Mouse (Mus musculus) layer of hippocampus, adult 8-10 months (tissue): ENCODE results near the gene Ppara. TPM values are rescaled to one million over a fixed set of nuclear protein-coding genes. Genes with fewer than 3 reads are reported as not detected.

Experiments
- DNase-seq, 2 experiments: peaks; one replicate each; pipeline ENCODE4 v3.0.0; 2022; ENCODE audit warnings: low spot score in 2 of 2
- total RNA-seq, 4 experiments: library from RNA; stranded (reverse); gene quantifications; 2 replicates each; pipeline ENCODE4 v1.2.4; 2022

Gene Ppara
- total RNA-seq, 4 experiments from 2014 or later, result 2.8 to 5.1 (median 4.2) TPM

DNA sequence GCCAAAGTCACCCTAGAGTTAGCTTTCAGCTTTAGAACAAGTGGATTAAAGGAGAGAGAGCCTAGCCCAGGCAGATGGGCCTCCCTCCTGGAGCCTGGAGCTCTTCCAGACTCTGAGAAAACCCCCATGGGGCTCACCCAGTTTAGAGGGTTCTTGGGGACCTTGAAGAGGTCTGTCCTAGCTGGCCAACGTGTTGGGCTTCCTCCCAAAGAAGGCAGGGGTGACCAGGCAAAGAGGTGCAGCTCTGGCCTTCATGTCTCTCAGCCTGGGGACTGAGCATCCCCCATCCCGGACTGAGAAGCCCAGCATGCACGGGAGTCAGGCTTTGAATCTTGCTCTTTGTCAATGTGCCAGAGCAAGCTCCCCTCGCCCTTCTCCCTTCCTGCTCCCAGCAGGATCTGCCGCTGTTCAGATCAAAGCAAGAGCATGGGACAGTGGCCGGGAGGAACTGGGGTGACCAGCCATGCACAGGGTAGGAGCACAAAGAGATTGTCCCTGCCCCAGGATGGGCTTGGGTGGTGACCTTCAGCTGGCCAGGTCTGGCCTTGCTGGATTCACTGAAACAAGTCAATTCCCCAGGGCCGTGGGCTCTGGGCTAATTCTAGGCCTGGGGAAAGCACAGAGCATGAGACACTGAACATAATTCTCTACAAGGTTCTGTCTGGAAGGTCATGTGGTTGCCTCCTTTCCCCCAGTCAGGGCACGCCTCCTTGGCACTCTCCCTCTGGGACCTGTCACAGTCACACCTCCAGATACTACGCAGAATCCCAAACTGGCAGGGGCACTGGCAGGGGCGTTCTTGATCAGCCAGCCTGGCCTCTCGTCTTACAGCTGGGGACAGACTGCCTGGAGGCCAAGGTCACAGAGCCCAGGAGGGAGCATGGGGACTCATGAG, 10.3 kb upstream of the Ppara start:
- DNase-seq, result no peak

DNA sequence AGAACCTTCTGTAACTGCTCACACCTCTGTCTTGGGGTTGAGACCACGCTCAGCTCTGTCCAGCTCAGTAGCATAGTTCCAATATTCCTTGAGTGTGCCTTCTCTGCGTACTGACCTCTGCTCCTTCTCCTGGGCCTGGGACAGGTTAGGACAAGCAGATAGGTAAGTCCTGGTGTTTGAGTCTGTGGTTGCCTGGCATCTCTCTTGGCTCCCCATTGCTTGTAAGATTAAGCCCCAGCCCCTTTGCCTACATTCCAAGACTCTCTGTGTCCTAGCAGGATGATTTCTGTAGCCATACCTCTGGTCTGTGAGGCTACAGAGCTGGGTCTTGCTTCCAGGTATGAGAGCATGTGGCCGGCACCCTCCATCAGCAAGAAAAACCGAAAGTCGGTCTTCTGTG, 6.6 kb upstream of the Ppara start:
- no peak for DNase-seq

GRCm38 (mm10) chr15:85729256-85729655, 5.5 kb upstream of the Ppara start:
- no peak for DNase-seq

GRCm38 (mm10) chr15:85730027-85730426, 4.8 kb upstream of the Ppara start:
- DNase-seq, result no peak

GRCm38 (mm10) chr15:85731885-85732603, 2.7 kb upstream of the Ppara start:
- DNase-seq, result no peak

GRCm38 (mm10) chr15:85732604-85732968, 2.2 kb upstream of the Ppara start:
- no peak for DNase-seq

DNA sequence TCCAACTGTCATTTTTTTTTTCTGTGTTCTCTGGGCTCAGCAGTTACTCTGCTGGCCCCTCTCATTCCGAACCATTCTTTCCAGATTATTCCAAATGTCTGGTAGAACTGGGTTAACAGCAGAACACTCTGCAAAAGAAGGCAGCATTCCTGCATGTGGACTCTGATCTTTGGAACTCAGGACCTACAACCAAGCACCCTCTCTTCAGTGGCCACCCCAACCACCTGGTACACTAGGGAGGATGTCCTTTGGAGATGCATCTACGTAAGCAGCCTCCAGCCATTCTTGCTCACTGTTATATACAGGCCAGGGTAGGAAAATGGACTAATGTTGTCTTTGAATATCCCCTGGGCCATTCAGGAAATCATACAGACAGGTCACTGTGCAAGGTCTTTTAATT, 1.1 kb upstream of the Ppara start:
- DNase-seq, result no peak

- DNase-seq, result no peak
These were observed 635 bp upstream of the Ppara start for GRCm38 (mm10) chr15:85734148-85734547.

GRCm38 (mm10) chr15:85735063-85735835, 466 bp downstream of the Ppara start:
- peak; percentile 71 to 80 for DNase-seq

- DNase-seq, result no peak
These were observed 1.0 kb downstream of the Ppara start for GRCm38 (mm10) chr15:85735836-85736190.

DNA sequence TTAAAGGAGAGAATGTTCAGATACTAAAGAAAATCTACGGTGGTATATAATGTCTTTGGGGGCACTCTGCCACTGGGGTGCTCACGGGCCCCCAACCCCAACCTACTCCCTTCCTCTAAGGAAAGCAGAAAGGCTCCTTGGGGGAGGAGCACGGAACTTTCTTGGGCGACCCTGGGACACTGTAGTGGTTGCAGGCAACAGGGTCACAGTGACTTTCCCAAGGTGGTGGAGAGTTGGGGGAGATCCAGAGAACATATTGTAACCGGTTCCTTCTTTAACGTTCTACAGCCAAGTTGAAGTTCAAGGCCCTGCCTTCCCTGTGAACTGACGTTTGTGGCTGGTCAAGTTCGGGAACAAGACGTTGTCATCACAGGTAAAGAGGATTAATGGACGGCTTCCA, 1.7 kb downstream of the Ppara start:
- DNase-seq, result no peak

DNA sequence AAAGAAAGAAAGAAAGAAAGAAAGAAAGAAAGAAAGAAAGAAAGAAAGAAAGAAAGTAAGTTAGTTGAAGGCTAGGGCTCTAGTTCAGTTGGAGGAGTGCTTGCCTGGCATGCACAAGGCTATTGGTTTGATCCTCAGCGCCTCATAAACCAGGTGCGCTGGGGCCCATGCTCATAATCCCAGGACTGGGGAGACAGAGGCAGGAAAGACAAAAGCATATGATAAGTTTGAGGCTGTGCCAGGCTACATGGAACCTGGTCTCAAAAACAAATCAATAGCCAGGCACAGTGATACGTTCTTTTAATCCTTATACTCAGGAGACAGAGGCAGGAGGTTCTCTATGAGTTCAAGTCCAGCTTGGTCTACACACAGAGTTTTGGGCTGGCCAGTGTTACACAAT, 3.6 kb downstream of the Ppara start:
- DNase-seq, result no peak

DNA sequence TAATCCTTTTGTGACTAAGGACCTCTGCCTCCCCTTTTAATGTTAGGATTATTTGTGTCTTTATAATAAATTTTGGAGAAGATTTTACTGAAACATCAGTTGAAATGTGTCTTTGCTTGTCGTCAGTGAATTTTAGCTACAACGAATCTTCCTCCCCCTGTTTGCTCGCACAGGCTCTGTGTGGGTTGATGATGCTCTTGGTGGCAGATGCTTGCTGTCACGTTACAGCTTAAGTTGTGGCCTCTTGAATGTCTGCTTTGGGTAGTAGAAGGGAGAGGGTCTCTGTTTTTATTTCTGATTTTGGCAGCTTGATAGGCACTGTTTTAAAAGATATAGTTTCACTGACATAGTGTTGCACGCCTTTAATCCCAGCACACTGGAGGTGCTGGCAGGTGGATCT, 4.2 kb downstream of the Ppara start:
- no peak for DNase-seq

DNA sequence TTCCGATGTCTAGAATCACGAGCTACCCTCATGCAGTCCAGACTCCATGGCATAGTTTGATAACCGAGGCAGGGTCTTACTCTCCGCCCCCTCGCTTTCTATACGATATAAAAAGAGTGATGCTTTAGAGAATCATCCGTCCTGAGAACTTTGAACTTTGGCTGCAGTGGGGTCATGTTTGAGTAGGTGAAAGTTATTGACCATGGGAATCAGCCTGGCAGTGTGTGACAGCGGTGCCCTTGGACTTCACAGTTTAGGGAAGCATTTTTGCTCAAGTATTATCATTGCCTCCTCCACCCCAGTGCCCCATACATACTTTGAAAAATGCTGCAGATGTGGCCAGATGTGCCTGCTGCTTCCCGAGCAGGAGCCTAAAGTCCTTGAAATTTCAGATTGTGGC, 7.8 kb downstream of the Ppara start:
- no peak for DNase-seq

- no peak for DNase-seq
These were observed 9.2 kb downstream of the Ppara start for GRCm38 (mm10) chr15:85743946-85744345.

GRCm38 (mm10) chr15:85746178-85746577, 11.4 kb downstream of the Ppara start:
- no peak for DNase-seq

- no peak for DNase-seq
These were observed 11.9 kb downstream of the Ppara start for GRCm38 (mm10) chr15:85746671-85747070.

GRCm38 (mm10) chr15:85747951-85748350, 13.2 kb downstream of the Ppara start:
- no peak for DNase-seq

- no peak for DNase-seq
These were observed 13.7 kb downstream of the Ppara start for GRCm38 (mm10) chr15:85748466-85748865.

DNA sequence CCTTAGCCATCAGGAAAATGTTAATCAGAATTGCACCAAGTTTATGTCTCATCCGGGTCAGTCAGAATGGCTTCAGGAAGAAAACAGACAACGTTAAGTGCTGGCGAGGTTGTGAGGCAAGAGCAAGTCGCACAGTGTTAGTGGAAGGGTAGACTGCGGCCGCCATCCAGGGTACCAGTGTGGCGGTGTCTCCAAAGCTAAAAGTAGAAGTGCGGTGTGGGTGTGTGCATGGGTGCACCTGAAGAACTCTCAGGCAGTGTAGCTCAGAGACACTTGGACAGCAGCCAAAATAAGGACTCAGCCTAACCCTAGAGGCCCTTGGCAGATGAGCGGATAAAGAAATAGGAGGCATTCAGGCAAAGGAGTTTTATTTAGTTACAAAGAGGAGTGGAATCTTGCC, 14.4 kb downstream of the Ppara start:
- DNase-seq, result no peak

DNA sequence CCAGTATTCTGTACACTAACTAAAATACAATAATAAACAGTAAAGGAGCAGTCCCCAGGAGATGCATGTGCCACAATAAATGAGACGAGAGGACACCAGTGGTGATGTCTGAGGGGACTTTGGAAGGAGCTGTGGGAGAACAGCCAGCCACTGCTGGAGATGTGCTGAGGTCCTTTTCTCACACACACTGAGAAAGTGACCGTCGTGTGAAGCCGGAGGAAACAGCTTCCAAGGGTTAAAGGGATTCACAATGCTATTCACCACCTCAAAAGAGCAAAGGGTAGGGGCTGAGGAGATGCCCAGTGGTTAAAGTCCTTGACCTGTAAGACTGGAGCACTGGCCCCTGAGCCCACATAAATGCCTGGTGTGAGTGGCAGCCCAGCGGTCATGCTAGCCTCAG, 15.3 kb downstream of the Ppara start:
- no peak for DNase-seq

DNA sequence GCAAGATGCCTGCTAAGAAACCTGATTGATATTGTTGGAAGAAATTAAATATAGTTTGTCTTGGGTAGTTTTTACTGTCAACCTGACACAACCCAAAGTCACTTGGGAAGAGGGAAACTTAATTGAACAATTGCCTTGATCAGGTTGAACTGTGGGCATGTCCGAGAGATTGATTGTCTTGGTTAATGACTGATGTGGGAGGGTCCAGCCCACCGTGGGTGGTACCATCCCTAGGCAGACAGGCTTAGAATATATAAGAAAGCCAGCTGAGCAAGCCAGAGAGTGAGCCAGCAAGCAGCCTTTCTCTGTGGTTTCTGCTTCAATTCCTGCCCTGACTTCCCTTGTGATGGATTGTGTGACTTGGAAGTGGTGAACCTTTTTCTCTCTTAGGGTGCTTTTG, 17.9 kb downstream of the Ppara start:
- no peak for DNase-seq
